Mouse (Mus musculus): ENCODE results near the gene Hoxb6.

The Hoxb6 gene

DNA sequence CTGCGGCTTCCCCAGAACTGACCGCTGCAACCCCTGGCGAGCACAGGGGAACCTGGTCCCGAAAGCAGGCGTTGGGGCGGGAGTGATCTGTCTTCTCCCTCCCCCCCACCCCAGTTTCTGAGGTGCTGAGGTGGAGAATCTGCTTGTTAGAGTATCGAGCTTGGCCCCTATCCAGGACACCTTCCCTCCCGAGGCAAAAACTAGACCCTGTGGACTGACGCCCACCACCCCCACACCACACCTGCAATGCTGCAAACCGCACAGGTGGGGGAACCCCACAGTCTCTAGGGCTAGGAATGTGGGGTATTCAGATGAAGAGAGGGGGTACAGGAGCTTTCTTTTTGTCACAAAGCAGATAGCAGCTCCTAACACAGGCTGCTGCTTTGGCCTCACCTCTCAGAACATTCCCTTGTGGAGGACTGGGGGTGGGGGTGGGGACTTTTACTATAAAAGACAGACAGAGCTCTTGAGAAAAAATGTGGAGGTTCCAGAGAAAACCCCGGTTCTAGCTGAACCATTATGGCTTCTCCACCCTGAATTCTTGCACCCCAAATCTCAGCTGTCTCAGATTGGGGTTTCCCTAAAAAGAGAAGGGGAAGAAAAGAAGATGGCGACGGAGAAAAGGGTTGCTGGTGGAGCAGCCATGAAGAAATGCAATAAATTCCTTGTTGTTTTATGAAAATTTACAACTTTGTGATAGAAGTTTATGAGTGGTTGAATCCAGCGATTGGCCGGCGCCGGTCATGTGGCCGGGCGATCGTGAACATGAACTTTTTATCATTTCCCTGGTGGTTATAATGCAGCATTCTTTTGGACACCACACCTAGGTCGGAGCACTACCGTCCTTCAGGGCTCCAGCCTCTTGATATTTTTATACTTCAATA lies at the start of gene Hoxb6:
TSS of gene Hoxb6 (plus strand) at position 796 of the 884 bp plus-strand sequence.
- no peak for DNase-seq

DNA sequence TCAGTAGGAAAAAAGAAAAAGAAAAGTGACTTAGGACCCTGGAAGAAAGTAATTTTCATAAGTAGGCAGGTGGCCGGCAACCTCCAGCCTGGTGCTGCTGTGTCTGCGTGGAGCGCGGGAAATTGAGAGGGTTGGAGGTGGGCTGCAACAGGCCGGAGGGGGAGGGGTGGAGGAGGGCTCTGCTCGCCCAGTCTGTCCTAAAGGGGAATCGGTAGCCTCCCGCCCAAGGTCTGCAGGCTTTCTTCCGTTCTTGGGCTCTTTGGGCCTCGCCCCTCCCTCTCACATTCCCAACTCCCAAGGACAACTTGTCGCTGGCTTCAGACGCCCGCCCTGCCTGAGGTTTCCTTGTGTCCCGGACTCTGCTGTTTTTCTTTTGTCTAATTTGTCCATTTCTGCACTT lies 41.4 kb upstream of the Hoxb6 start:
- DNase-seq: no peak

- no peak for DNase-seq
Measured at GRCm38 (mm10) chr11:96251480-96252031, 40.7 kb upstream of the Hoxb6 start.

- no peak for DNase-seq
Measured at GRCm38 (mm10) chr11:96252541-96253120, 39.6 kb upstream of the Hoxb6 start.

DNA sequence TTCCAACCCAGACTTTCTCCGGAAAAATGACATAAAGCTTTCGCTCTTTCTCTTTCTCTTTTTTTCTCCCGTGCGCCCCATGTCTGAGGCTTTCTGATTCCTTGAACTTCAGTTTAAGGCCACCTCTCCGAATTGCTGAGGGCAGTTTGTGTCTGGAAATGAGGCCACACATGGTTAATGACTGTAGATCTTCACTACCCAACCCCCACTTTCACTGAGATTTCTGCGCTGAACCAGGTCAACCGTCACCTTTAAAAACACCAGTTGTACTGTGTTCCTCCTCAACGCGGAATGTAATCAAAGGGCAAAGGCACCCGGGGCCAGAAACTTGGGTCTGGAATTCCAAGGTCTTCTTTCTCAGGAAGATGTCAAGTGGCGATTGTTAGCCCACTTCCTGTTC lies 38.1 kb upstream of the Hoxb6 start:
- DNase-seq: no peak

DNA sequence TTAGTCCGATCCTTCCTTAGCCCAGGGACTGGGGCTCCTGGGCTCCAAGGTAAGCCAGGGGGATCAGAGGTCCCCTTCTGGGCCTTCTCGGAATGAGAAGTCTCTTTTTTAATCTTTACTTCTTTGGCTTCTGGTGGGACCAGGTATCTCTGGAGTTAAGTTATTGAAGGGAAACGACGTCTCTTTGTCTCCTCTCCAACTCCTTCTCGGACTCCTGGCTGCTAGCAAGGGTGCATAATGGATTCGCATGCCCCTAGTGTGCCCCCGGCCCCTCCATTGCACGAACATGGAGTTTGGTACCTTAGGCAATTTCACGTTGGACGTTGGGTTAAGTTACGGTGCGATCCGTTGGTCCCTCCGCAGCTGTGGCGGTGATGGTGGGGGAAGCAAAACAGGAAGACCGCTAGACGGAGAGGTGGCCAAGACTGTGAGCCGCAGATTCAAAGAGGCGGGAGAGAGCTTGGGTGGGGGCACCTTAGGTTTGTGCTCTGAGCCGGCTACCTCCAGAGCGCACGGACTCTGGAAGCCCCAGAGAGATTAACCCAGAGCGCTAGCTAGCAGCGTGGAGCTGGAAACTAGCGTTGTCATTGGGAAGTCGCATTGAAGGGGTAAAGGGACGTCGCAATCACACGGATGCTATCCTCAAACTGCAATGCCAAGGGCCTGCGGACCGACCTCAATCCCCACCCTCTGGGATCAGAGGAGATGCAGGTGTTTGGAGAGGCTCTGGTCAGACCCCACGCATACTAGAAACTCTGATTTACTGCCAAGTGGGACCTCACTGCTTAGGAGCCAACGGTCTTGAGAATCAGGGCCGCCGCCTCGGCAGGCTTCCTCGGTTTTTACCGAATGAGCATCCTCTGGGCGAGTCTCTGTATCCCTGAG lies 36.9 kb upstream of the Hoxb6 start:
- DNase-seq: no peak

DNA sequence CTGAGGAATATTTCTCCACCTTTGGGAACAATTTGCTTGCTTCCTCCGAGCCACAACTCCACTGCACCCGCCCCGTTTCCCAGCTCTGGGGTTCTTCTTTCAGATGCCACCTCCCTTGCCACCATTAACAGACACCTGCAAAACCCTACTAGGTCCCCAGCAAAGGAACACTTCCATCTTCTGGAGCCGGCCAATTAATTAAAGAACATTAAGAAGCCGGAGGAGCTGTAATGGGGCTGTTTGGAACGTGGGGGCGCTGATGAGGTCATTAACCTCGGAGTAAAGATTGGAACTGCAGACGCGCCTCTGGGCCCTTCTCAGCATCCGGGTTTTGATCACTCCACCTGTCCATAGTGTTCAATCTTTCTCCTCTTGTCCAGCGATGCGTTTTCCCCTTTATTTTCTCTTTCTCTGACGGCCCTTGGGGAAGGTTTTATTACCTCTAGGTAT lies 36.3 kb upstream of the Hoxb6 start:
- DNase-seq: no peak

GRCm38 (mm10) chr11:96257141-96257540 lies 35.1 kb upstream of the Hoxb6 start:
- DNase-seq: no peak

DNA sequence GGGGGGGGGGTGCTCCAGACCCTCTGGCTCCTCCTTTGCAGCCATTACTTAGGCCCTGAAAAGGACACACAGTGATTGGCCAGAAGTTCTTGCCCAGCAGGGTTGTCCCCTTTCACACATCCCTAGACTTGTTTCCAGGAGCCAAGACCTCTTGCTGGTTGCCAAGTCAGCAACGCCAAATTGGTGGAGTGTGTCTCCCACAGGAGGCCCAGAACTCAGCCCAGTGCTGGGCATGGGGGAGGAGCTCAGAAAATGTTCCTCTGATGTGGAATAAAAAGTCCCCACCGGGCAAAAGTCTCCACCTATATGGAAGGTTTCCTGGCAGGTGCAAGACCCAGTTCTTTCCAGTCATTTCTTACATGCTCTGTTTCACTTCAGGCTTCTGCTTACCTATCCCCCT lies 33.2 kb upstream of the Hoxb6 start:
- no peak for DNase-seq

- no peak for DNase-seq
Measured at GRCm38 (mm10) chr11:96259511-96259910, 32.8 kb upstream of the Hoxb6 start.

- no peak for DNase-seq
Measured at GRCm38 (mm10) chr11:96260310-96260970, 31.8 kb upstream of the Hoxb6 start.

GRCm38 (mm10) chr11:96261323-96261890 lies 30.9 kb upstream of the Hoxb6 start:
- peak; percentile 62 for DNase-seq

GRCm38 (mm10) chr11:96262262-96262830 lies 29.9 kb upstream of the Hoxb6 start:
- no peak for DNase-seq

DNA sequence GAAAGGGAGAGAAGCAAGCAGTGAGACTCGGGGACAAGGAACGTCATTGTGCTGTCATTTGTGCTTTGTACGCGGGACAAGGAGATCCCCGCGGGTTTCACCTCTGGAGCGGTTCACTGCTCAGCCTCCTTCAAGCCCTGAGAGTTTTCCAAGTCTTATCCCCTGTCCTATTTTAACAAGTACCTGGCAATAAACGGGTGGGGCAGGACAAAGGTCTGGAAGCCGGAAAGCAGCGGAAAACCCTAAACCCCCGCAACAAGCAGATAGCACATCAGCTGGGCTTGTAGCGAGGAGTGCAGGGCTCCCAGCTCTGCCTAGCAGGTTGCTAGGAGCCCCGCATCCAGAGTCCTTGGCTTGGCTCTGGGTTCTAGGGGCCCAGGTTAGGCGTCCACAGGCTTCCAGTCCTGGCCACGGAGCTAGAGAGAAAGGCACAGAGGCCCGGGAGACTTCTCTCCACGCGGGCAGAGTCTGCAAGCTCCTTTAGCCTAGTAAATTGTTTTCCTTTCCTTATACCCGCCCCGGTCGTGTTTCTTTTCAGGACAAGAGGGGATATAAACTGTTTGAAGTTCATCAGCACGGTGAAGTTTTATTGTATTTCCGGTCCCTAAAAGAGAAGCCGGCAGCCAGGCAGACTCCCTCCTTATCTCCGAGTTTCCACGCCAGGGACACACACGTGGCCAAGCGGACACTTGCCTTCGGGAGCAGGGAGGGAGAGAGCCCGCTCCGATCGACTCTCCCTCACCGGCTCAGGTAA lies 28.5 kb upstream of the Hoxb6 start:
- DNase-seq: no peak

DNA sequence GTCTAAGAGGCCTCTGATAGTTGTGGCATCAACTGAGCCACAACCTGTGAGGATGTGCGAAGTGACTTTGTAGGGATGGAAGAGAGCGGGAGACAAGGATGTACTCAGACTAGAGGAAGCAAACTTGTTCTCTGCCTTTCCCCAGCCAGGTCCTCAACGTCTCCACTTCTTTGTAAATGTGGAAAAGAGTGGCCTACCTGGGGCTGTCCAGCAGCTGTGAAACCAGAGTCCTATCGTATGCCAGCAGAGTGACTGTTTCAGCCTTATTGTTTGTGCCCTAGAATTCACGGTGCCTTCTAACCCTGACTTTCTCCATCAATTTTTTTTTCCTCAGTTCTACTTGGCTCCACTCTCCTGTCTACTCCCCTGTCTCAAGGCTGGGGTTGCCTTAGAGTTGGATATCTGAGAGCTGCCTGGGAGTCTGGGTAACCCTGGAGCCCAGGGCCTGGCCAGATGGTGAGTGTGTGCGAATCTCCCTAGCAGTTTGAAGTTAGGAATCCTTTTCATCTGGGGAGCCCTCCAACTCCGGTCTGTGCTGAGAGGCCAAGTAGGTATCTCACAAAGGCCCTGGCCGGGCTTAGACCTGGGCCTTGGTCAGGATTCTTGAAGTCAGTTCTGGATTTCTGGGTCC lies 27.8 kb upstream of the Hoxb6 start:
- DNase-seq: no peak

DNA sequence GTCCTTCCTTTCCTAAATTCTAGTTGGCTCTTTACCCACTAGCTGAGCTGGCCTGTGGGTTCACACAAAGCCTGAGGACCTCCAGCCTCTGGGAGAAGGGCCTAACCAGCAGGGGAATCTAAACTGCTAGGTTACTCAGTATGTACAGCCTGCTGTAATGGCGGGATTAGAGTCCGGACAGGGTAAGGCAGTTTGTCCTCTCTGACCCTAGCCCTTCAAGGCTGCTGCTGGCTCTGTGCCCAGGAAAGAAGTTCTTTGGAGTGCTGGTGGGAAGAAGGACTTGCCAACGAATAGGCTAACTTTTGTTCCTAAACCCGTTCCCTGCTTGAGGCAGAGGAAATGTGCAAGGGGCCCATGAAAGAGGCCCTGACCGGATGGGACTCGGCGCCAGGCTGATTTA lies 26.3 kb upstream of the Hoxb6 start:
- no peak for DNase-seq

DNA sequence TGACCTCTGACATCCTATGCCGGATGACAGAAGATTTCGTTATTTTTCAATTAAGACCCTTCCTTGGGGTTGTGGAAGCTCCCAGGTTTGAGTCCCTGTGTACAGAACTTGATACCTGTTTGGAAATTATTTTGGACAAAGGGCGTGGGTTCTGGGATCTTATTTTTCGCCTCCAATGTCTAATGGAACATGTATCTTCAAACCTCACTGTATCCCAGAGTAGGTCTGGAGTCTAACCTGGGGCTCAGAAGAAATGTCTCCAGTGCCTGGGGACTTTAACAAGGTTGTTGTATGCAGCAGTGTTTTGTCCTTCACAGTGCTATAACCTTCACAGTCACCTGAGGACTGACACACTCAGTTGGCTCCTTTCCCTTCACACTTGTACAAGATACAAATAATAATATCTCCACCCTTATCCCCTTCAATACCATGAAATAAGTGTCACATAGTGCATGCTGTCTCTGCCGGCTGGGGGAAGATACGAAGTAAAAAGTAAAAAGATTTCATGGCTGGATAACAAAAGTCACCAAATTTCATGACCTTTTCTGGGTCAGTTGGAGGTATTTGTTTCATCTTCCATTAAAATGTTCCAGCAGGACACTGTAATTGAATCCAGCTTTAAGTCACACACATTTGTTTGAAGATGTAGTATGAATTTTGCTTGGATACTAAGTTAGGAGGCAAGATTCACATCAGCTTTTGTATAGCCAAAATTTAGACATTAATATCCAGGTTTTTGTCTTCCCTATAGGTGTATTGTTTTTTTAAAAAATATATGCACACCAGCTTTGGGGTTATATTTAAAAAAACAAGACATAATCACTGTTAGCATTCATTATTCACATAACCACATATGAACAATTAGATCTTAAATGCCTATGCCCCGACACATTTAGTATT lies 25.0 kb upstream of the Hoxb6 start:
- no peak for DNase-seq

DNA sequence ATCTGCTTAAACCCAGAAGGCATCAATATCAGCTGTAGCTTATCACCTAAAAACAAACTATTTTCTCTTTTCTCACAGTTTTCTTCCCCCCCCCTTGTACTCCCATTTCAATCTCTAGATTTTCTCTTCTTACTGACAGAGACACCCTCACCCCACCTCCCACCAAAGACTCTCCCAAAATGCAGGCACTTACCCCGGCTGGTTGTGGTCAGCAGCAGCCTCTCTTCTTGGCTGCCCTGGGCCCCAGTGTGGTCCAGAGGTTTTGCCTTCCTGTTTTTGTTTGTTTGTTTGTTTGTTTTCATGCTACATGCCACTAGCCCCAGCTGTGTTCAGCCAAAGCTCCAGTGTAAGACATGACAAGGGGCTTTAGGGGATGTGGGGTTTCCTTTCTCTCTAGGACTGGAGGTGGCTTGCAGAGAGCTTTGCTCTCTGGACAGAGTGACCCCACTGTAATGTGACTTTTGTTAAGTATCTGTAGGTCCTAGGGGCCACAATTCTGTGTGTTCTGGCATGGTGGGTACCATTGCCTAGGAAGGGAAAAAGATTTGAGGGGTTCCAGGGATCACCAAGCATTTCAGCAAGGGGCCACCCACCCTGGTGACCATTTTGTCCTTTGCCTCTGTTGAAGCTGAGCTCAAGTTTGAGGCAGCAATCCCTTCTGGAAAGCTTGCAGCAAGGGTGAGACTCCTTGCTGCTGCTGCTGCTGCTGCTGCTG lies 24.1 kb upstream of the Hoxb6 start:
- no peak for DNase-seq

- DNase-seq: no peak
Measured at GRCm38 (mm10) chr11:96269869-96270268, 22.4 kb upstream of the Hoxb6 start.

Measured in thymus, postnatal 25 days (tissue).